Mouse (Mus musculus) lung, postnatal 0 days (tissue): ENCODE data around the gene Mier1. TPM values are rescaled to one million over a fixed set of nuclear protein-coding genes. Genes with fewer than 3 reads are reported as not detected.

ENCODE experiments used
- ATAC-seq: fragments of 200-750 bp; cut with Nextera tagmentation; 2 replicates; pipeline ENCODE4 v1.8.0; 2017; ENCODE audit warnings: moderate library complexity
- DNase-seq: peaks from one replicate; pipeline ENCODE4 v3.0.0-alpha.2; 2016; ENCODE audit warnings: low spot score
- H3K27ac ChIP-seq: fragments of 300-500 bp; sonication (generic); 2 replicates; pipeline ENCODE4 v1.5.1; 2014; ENCODE audit warnings: antibody characterized with exemption, mild to moderate bottlenecking, low read length, mixed read lengths
- H3K27me3 ChIP-seq: fragments of 300-500 bp; sonication (generic); replicated peaks from 2 replicates; pipeline ENCODE4 v1.6.1; 2014; ENCODE audit warnings: low read length, mixed read lengths; ENCODE audit not compliant: insufficient read depth
- H3K36me3 ChIP-seq: fragments of 300-500 bp; sonication (generic); 2 replicates; pipeline ENCODE4 v1.6.1; 2014; ENCODE audit warnings: low read length, mixed read lengths; ENCODE audit not compliant: insufficient read depth
- H3K4me1 ChIP-seq: fragments of 300-500 bp; sonication (generic); 2 replicates; pipeline ENCODE4 v1.6.1; 2014; ENCODE audit warnings: antibody characterized with exemption, low read depth, low read length, mixed read lengths; ENCODE audit not compliant: insufficient read depth
- H3K4me2 ChIP-seq: fragments of 300-500 bp; sonication (generic); replicated peaks from 2 replicates; pipeline ENCODE4 v1.6.1; 2014; ENCODE audit warnings: low read depth, mild to moderate bottlenecking, low read length, moderate library complexity, mixed read lengths
- H3K4me3 ChIP-seq: fragments of 300-500 bp; sonication (generic); 2 replicates; pipeline ENCODE4 v1.5.1; 2014; ENCODE audit warnings: low read depth, low read length
- H3K9ac ChIP-seq: fragments of 300-500 bp; sonication (generic); replicated peaks from 2 replicates; pipeline ENCODE4 v1.6.1; 2014; ENCODE audit warnings: low read depth, mild to moderate bottlenecking
- H3K9me3 ChIP-seq: fragments of 300-500 bp; sonication (generic); 2 replicates; pipeline ENCODE4 v1.6.1; 2016; ENCODE audit warnings: low read length, mixed read lengths
- CTCF ChIP-seq: IDR thresholded peaks from 2 replicates; pipeline ENCODE4 v1.5.1; 2016; ENCODE audit warnings: antibody characterized with exemption, mild to moderate bottlenecking
- EP300 ChIP-seq: IDR thresholded peaks from 2 replicates; pipeline ENCODE4 v1.6.1; 2016; ENCODE audit warnings: antibody characterized with exemption, mild to moderate bottlenecking, control low read depth
- WGBS: fragments of 180-500 bp; shearing (Covaris S2); extraction: QIAGEN DNeasy Blood & Tissue Kit; methylation state at CpG from one replicate; pipeline ENCODE4 v1.1.7; 2014; 5-methylcytosine and 5-hydroxymethylcytosine counted together
- polyA plus RNA-seq: library from polyadenylated mRNA; unstranded; fragments of >200 nt; fragmentation: Nextera tagmentation; extraction: Ambion mirVana; gene quantifications from 2 replicates; pipeline ENCODE4 v1.2.1, GENCODE M21; 2015

Mier1 gene
- polyA plus RNA-seq, 1 experiment from 2014 or later: 47.1 TPM

- Histone ChIP-seq H3K9ac (no peak overlapping the region), H3K4me2 (no peak overlapping the region), H3K27ac (no peak overlapping the region), H3K4me1 (no peaks in the 10 kb centered on the region), H3K4me3 (no peak overlapping the region), H3K36me3 (no peaks in the 10 kb centered on the region), H3K27me3 (no peaks in the 10 kb centered on the region), H3K9me3 (no peaks in the 10 kb centered on the region)
- DNase-seq (no peak), ATAC-seq (no peak)
- TF ChIP-seq EP300 (no peak), CTCF (no peak)
- 81% methylated on average over 8 of the region's 8 CpGs for whole genome bisulfite sequencing
These were observed 18.3 kb upstream of the Mier1 start for GRCm38 (mm10) chr4:103095921-103096320.

GRCm38 (mm10) chr4:103098532-103098931 lies 15.7 kb upstream of the Mier1 start:
- no peak overlapping the region for H3K4me3 ChIP-seq
- DNase-seq (no peak), ATAC-seq (no peak)
- H3K27ac ChIP-seq: no peak overlapping the region
- TF ChIP-seq EP300: no peak
- no peak for TF ChIP-seq CTCF
- 93% methylated on average over 5 of the region's 5 CpGs for WGBS
- no peaks in the 10 kb centered on the region for H3K36me3 ChIP-seq
- no peak overlapping the region for H3K4me2 ChIP-seq
- no peaks in the 10 kb centered on the region for H3K9me3 ChIP-seq
- no peak overlapping the region for H3K9ac ChIP-seq
- H3K4me1 ChIP-seq: no peaks in the 10 kb centered on the region
- H3K27me3 ChIP-seq: no peaks in the 10 kb centered on the region

GRCm38 (mm10) chr4:103112651-103113050 lies 1.5 kb upstream of the Mier1 start:
- Histone ChIP-seq H3K4me2 (peak overlapping the region; percentile 94), H3K36me3 (0 out of 2 replicates have a peak, but pooled peaks cover 3% of the 10 kb centered on the region), H3K9ac (no peak overlapping the region), H3K4me3 (no peak overlapping the region), H3K27me3 (no peaks in the 10 kb centered on the region), H3K27ac (no peak overlapping the region), H3K4me1 (0 out of 2 replicates have a peak, but pooled peaks cover 6% of the 10 kb centered on the region), H3K9me3 (no peaks in the 10 kb centered on the region)
- 40% methylated on average over 7 of the region's 7 CpGs for WGBS
- peak; percentile 82 for DNase-seq
- TF ChIP-seq EP300 (0 out of 2 replicates have a peak, but pooled peaks have one; percentile 21), CTCF (no peak)
- peak; percentile 18; the same call in 1 of the 2 replicates for ATAC-seq

- Histone ChIP-seq H3K4me1 (0 out of 2 replicates have a peak, but pooled peaks cover 6% of the 10 kb centered on the region), H3K4me2 (peak overlapping the region; percentile 94), H3K36me3 (0 out of 2 replicates have a peak, but pooled peaks cover 3% of the 10 kb centered on the region), H3K9ac (peak overlapping the region; percentile 69; the same call in 1 of the 2 replicates), H3K9me3 (no peaks in the 10 kb centered on the region), H3K27me3 (no peaks in the 10 kb centered on the region), H3K27ac (no peak overlapping the region), H3K4me3 (peak overlapping the region; percentile 84)
- no peak for DNase-seq
- ATAC-seq: no peak
- WGBS: 7% methylated on average over 11 of the region's 11 CpGs
- TF ChIP-seq CTCF (no peak), EP300 (no peak)
These were observed 788 bp upstream of the Mier1 start for GRCm38 (mm10) chr4:103113402-103113801.

- H3K9ac ChIP-seq: no peak overlapping the region
- TF ChIP-seq CTCF (no peak), EP300 (no peak)
- peak overlapping the region; percentile 95 for H3K4me3 ChIP-seq
- no peaks in the 10 kb centered on the region for H3K27me3 ChIP-seq
- H3K4me2 ChIP-seq: peak overlapping the region; percentile 70
- 1% methylated on average over 15 of the region's 15 CpGs for WGBS
- peaks cover 18% of the 10 kb centered on the region for H3K4me1 ChIP-seq
- ATAC-seq (no peak), DNase-seq (no peak)
- peak overlapping the region; percentile 99 for H3K27ac ChIP-seq
- no peaks in the 10 kb centered on the region for H3K9me3 ChIP-seq
- 0 out of 2 replicates have a peak, but pooled peaks cover 3% of the 10 kb centered on the region for H3K36me3 ChIP-seq
These were observed 4.7 kb downstream of the Mier1 start for GRCm38 (mm10) chr4:103118888-103119228.

GRCm38 (mm10) chr4:103119229-103120027 lies 5.2 kb downstream of the Mier1 start:
- Histone ChIP-seq H3K9ac (peak overlapping the region; percentile 97), H3K36me3 (0 out of 2 replicates have a peak, but pooled peaks cover 3% of the 10 kb centered on the region), H3K27ac (peak overlapping the region; percentile 99), H3K4me1 (peaks cover 18% of the 10 kb centered on the region), H3K9me3 (no peaks in the 10 kb centered on the region), H3K4me2 (peak overlapping the region; percentile 70), H3K4me3 (peak overlapping the region; percentile 95), H3K27me3 (no peaks in the 10 kb centered on the region)
- peak; percentile 78 for ATAC-seq
- TF ChIP-seq EP300: no peak
- no peak for TF ChIP-seq CTCF
- under 1% methylated on average over 66 of the region's 111 CpGs for WGBS
- peak; percentile 87 for DNase-seq
